In genomic region chr1:40085403-40086182, GRCm38 (mm10) we compare ENCODE assay signal across 8 mouse cellular contexts. TPM values are rescaled to one million over a fixed set of nuclear protein-coding genes. Genes with fewer than 3 reads are reported as not detected.
DNase-seq lines count a peak whose midpoint lies in the region; ATAC-seq and TF ChIP-seq lines count a peak whose summit lies in the region.

No protein-coding gene starts in this region.

- peak overlapping the region; percentile 82 for H3K4me2 ChIP-seq in heart, embryonic 12.5 days
- H3K4me2 ChIP-seq in kidney, embryonic 15.5 days = peak overlapping the region; percentile 84
- peak overlapping the region; percentile 67 for H3K4me2 ChIP-seq in limb, embryonic 14.5 days (replicated peaks; ENCODE audit: low read depth, low read length, severe bottlenecking)
- peak overlapping the region; percentile 82 for H3K4me2 ChIP-seq in midbrain, embryonic 15.5 days

- ATAC-seq in erythroblast, adult 5-6 weeks (replicated peaks; ENCODE audit: low FRiP score, poor library complexity, severe bottlenecking) = peak; percentile 50; the same call in 1 of the 2 replicates
- peak; percentile 86 for ATAC-seq in heart, embryonic 12.5 days (ENCODE audit: insufficient number of reproducible peaks, low FRiP score)
- peak; percentile 73; the same call in 1 of the 2 replicates for ATAC-seq in kidney, embryonic 15.5 days (replicated peaks; ENCODE audit: low FRiP score)
- ATAC-seq in limb, embryonic 14.5 days (ENCODE audit: low FRiP score, low read depth) = peak; percentile 80; the same call in 1 of the 2 replicates
- ATAC-seq in midbrain, embryonic 15.5 days (replicated peaks) = peak; percentile 89

- no peaks in the 10 kb centered on the region for H3K4me1 ChIP-seq in heart, embryonic 12.5 days (replicated peaks)
- peaks cover 7% of the 10 kb centered on the region for H3K4me1 ChIP-seq in kidney, embryonic 15.5 days
- H3K4me1 ChIP-seq in limb, embryonic 14.5 days (ENCODE audit: control insufficient read depth, insufficient read depth, low read length) = no peaks in the 10 kb centered on the region
- H3K4me1 ChIP-seq in midbrain, embryonic 15.5 days = peaks cover 11% of the 10 kb centered on the region
- no peaks in the 10 kb centered on the region; the same call in 1 of the 2 replicates for H3K4me1 ChIP-seq in spleen, adult 2 months (ENCODE audit: control insufficient read depth, insufficient read depth, insufficient read length)

- H3K9me3 ChIP-seq in heart, embryonic 12.5 days (replicated peaks) = no peaks in the 10 kb centered on the region
- no peaks in the 10 kb centered on the region for H3K9me3 ChIP-seq in kidney, embryonic 15.5 days (replicated peaks)
- no peaks in the 10 kb centered on the region for H3K9me3 ChIP-seq in limb, embryonic 14.5 days (ENCODE audit: control insufficient read depth, low read length)
- H3K9me3 ChIP-seq in midbrain, embryonic 15.5 days = no peaks in the 10 kb centered on the region

- peaks cover 14% of the 10 kb centered on the region; the same call in 1 of the 2 replicates for H3K27me3 ChIP-seq in heart, embryonic 12.5 days (replicated peaks)
- 0 out of 2 replicates have a peak, but pooled peaks cover 4% of the 10 kb centered on the region for H3K27me3 ChIP-seq in kidney, embryonic 15.5 days
- H3K27me3 ChIP-seq in limb, embryonic 14.5 days (ENCODE audit: control insufficient read depth, insufficient read depth, low read length) = no peaks in the 10 kb centered on the region
- H3K27me3 ChIP-seq in midbrain, embryonic 15.5 days (replicated peaks) = no peaks in the 10 kb centered on the region
- no peaks in the 10 kb centered on the region for H3K27me3 ChIP-seq in spleen, adult 2 months (ENCODE audit: control insufficient read depth, insufficient read depth, low read length)

- WGBS in heart, embryonic 12.5 days = 3% methylated on average over 25 of the region's 25 CpGs
- WGBS in kidney, embryonic 15.5 days = 3% methylated on average over 25 of the region's 25 CpGs
- WGBS in limb, embryonic 14.5 days = 5% methylated on average over 25 of the region's 25 CpGs
- 3% methylated on average over 25 of the region's 25 CpGs for WGBS in midbrain, embryonic 15.5 days
- WGBS in spleen, adult 2 months = 7% methylated on average over 25 of the region's 25 CpGs

- peak; percentile 44 for DNase-seq in 3134 (ENCODE audit: extremely low read depth, insufficient read length, low spot score)
- peak; percentile 96 for DNase-seq in brain, adult 2 months (ENCODE audit: low read depth, low spot score)
- peak; percentile 76 for DNase-seq in limb, embryonic 14.5 days (ENCODE audit: low spot score)
- DNase-seq in spleen, adult 2 months (ENCODE audit: low read depth in 1 of 2, low spot score in 2 of 2) = peak; percentile 30 to 32

- no peak overlapping the region for H3K27ac ChIP-seq in heart, embryonic 12.5 days (ENCODE audit: poor library complexity, severe bottlenecking)
- no peak overlapping the region for H3K27ac ChIP-seq in kidney, embryonic 15.5 days
- no peak overlapping the region for H3K27ac ChIP-seq in limb, embryonic 14.5 days (replicated peaks; ENCODE audit: low read depth, low read length)
- H3K27ac ChIP-seq in midbrain, embryonic 15.5 days = peak overlapping the region; percentile 51
- H3K27ac ChIP-seq in spleen, adult 2 months (ENCODE audit: insufficient read depth, low read length) = no peak overlapping the region

- no peaks in the 10 kb centered on the region for H3K36me3 ChIP-seq in heart, embryonic 12.5 days
- H3K36me3 ChIP-seq in kidney, embryonic 15.5 days = no peaks in the 10 kb centered on the region
- no peaks in the 10 kb centered on the region for H3K36me3 ChIP-seq in limb, embryonic 14.5 days (ENCODE audit: control insufficient read depth, insufficient read depth, low read length)
- H3K36me3 ChIP-seq in midbrain, embryonic 15.5 days (replicated peaks) = no peaks in the 10 kb centered on the region
- no peaks in the 10 kb centered on the region for H3K36me3 ChIP-seq in spleen, adult 2 months (ENCODE audit: control insufficient read depth, insufficient read depth, low read length)

- TF ChIP-seq POLR2A in limb, embryonic 14.5 days (IDR thresholded peaks at IDR 0.05; ENCODE audit: borderline replicate concordance, extremely low read depth, insufficient read depth, insufficient read length) = no peak
- TF ChIP-seq POLR2A in spleen, adult 2 months (IDR thresholded peaks at IDR 0.05; ENCODE audit: low read depth, low read length) = no peak

- H3K4me3 ChIP-seq in heart, embryonic 12.5 days = peak overlapping the region; percentile 51
- H3K4me3 ChIP-seq in kidney, embryonic 15.5 days (replicated peaks) = peak overlapping the region; percentile 53
- peak overlapping the region; percentile 38 for H3K4me3 ChIP-seq in limb, embryonic 14.5 days (replicated peaks; ENCODE audit: low read length)
- H3K4me3 ChIP-seq in midbrain, embryonic 15.5 days = peak overlapping the region; percentile 43
- H3K4me3 ChIP-seq in spleen, adult 2 months (ENCODE audit: extremely low read depth, insufficient read depth, insufficient read length) = peak overlapping the region; percentile 52

- H3K9ac ChIP-seq in heart, embryonic 12.5 days = peak overlapping the region; percentile 64
- peak overlapping the region; percentile 33; the same call in 1 of the 2 replicates for H3K9ac ChIP-seq in kidney, embryonic 15.5 days
- peak overlapping the region; percentile 13; the same call in 1 of the 2 replicates for H3K9ac ChIP-seq in limb, embryonic 14.5 days (ENCODE audit: low read depth, low read length, severe bottlenecking)
- peak overlapping the region; percentile 60 for H3K9ac ChIP-seq in midbrain, embryonic 15.5 days

- no peak for TF ChIP-seq CTCF in spleen, adult 2 months (IDR thresholded peaks at IDR 0.05; ENCODE audit: extremely low read depth, insufficient read depth, insufficient read length, insufficient replicate concordance)

RNA-seq across cellular contexts. Expression of gene Il1r2, which starts 11.7 kb away (rescaled TPM):
- total RNA-seq in erythroblast, adult 5-6 weeks (2015; ENCODE audit: low replicate concordance) = 4.2 and 11.5 TPM in 2 replicates
- 6.6 and 7.9 TPM in 2 replicates for total RNA-seq in erythroblast, adult 5-6 weeks (2017; ENCODE audit: low replicate concordance)
- polyA plus RNA-seq in heart, embryonic 12.5 days (2016; fragmentation: Nextera tagmentation; extraction: Ambion mirVana) = 0.51 TPM in 1 of 2 replicates, not detected in the other
- 0.50 and 0.74 TPM in 2 replicates for polyA plus RNA-seq in kidney, embryonic 15.5 days (2015; fragmentation: Nextera tagmentation; extraction: Ambion mirVana)
- polyA plus RNA-seq in limb, embryonic 14.5 days (2012; rRNA removed) = 0.58 and 0.64 TPM in 2 replicates
- 1.6 and 1.8 TPM in 2 replicates for polyA plus RNA-seq in limb, embryonic 14.5 days (2014; fragmentation: Nextera tagmentation; extraction: Ambion mirVana)
- polyA plus RNA-seq in midbrain, embryonic 15.5 days (2015; fragmentation: Nextera tagmentation; extraction: Ambion mirVana) = 0.50 and 0.56 TPM in 2 replicates
- 1.2 TPM in 2 replicates for polyA plus RNA-seq in spleen, adult 2 months (2012; rRNA removed)

Comparison
In these comparisons a context has a peak if more than half of its experiments do, and no peak if none do; other contexts are left out.
1. DNase-seq: peak in every context shown above with its lines; median percentile 96 in brain, adult 2 months; 76 in limb, embryonic 14.5 days; 44 in 3134; 31 in spleen, adult 2 months.
2. H3K9ac ChIP-seq: peak in every context shown above with its lines; median percentile 64 in heart, embryonic 12.5 days; 60 in midbrain, embryonic 15.5 days; 33 in kidney, embryonic 15.5 days; 13 in limb, embryonic 14.5 days.